Mouse (Mus musculus) heart, embryonic 10.5 days (tissue): ENCODE measurements around the gene 2310022B05Rik. TPM values are rescaled to one million over a fixed set of nuclear protein-coding genes. Genes with fewer than 3 reads are reported as not detected.

Experiments
- DNase-seq: peaks from one replicate; pipeline ENCODE4 v3.0.0-alpha.2; 2017; ENCODE audit warnings: low spot score
- H3K27ac ChIP-seq: fragments of 300-500 bp; sonication (generic); 2 replicates; pipeline ENCODE4 v1.5.1; 2016; ENCODE audit warnings: mild to moderate bottlenecking
- H3K27me3 ChIP-seq: fragments of 300-500 bp; sonication (generic); 2 replicates; pipeline ENCODE4 v1.6.1; 2016; ENCODE audit warnings: mild to moderate bottlenecking; ENCODE audit not compliant: poor library complexity, insufficient read depth, severe bottlenecking
- H3K36me3 ChIP-seq: fragments of 300-500 bp; sonication (generic); 2 replicates; pipeline ENCODE4 v1.6.1; 2016; ENCODE audit warnings: mild to moderate bottlenecking, moderate library complexity
- H3K4me1 ChIP-seq: fragments of 300-500 bp; sonication (generic); 2 replicates; pipeline ENCODE4 v1.6.1; 2016; ENCODE audit warnings: mild to moderate bottlenecking
- H3K4me3 ChIP-seq: fragments of 300-500 bp; sonication (generic); 2 replicates; pipeline ENCODE4 v1.5.1; 2016; ENCODE audit warnings: mild to moderate bottlenecking, moderate library complexity
- H3K9me3 ChIP-seq: fragments of 300-500 bp; sonication (generic); 2 replicates; pipeline ENCODE4 v1.6.1; 2016; ENCODE audit warnings: mild to moderate bottlenecking, moderate library complexity
- WGBS: fragments of 180-500 bp; shearing (Covaris S2); methylation state at CpG from one replicate; pipeline ENCODE4 v1.1.7; 2016; 5-methylcytosine and 5-hydroxymethylcytosine counted together
- polyA plus RNA-seq: library from polyadenylated mRNA; unstranded; fragments of >200 nt; fragmentation: Nextera tagmentation; extraction: Ambion mirVana; gene quantifications from 2 replicates; pipeline ENCODE4 v1.2.1, GENCODE M21; 2016

2310022B05Rik gene
- polyA plus RNA-seq, 1 experiment from 2014 or later, result 32.6 TPM

- Histone ChIP-seq H3K27ac (no peak overlapping the region), H3K27me3 (peaks cover 15% of the 10 kb centered on the region), H3K4me1 (0 out of 2 replicates have a peak, but pooled peaks cover 8% of the 10 kb centered on the region), H3K9me3 (no peaks in the 10 kb centered on the region), H3K36me3 (no peaks in the 10 kb centered on the region), H3K4me3 (no peak overlapping the region)
- 62% methylated on average over 9 of the region's 9 CpGs for WGBS
- DNase-seq, result no peak
Measured at GRCm38 (mm10) chr8:124618252-124618651, 44.9 kb downstream of the 2310022B05Rik start.

GRCm38 (mm10) chr8:124617266-124617869, 45.8 kb downstream of the 2310022B05Rik start:
- Histone ChIP-seq H3K9me3 (no peaks in the 10 kb centered on the region), H3K4me3 (peak overlapping the region; percentile 58), H3K27ac (peak overlapping the region; percentile 66; the same call in 1 of the 2 replicates), H3K4me1 (0 out of 2 replicates have a peak, but pooled peaks cover 8% of the 10 kb centered on the region), H3K27me3 (peaks cover 15% of the 10 kb centered on the region), H3K36me3 (no peaks in the 10 kb centered on the region)
- peak; percentile 87 for DNase-seq
- WGBS, result 13% methylated on average over 17 of the region's 17 CpGs

GRCm38 (mm10) chr8:124614325-124614724, 48.8 kb downstream of the 2310022B05Rik start:
- no peaks in the 10 kb centered on the region for H3K36me3 ChIP-seq
- H3K4me3 ChIP-seq, result no peak overlapping the region
- no peak overlapping the region for H3K27ac ChIP-seq
- no peaks in the 10 kb centered on the region for H3K9me3 ChIP-seq
- WGBS, result 75% methylated on average over 5 of the region's 6 CpGs
- DNase-seq, result no peak
- H3K27me3 ChIP-seq, result peaks cover 15% of the 10 kb centered on the region
- 0 out of 2 replicates have a peak, but pooled peaks cover 8% of the 10 kb centered on the region for H3K4me1 ChIP-seq

- H3K27me3 ChIP-seq, result peaks cover 17% of the 10 kb centered on the region; the same call in 1 of the 2 replicates
- DNase-seq, result no peak
- no peaks in the 10 kb centered on the region for H3K9me3 ChIP-seq
- no peak overlapping the region for H3K27ac ChIP-seq
- no peaks in the 10 kb centered on the region for H3K36me3 ChIP-seq
- H3K4me3 ChIP-seq, result no peak overlapping the region
- no peaks in the 10 kb centered on the region for H3K4me1 ChIP-seq
- 74% methylated on average over 9 of the region's 9 CpGs for WGBS
Measured at GRCm38 (mm10) chr8:124608972-124609353, 54.2 kb downstream of the 2310022B05Rik start.

GRCm38 (mm10) chr8:124608239-124608971, 54.8 kb downstream of the 2310022B05Rik start:
- no peak for DNase-seq
- Histone ChIP-seq H3K4me3 (no peak overlapping the region), H3K36me3 (no peaks in the 10 kb centered on the region), H3K27ac (no peak overlapping the region), H3K4me1 (no peaks in the 10 kb centered on the region), H3K27me3 (peaks cover 17% of the 10 kb centered on the region; the same call in 1 of the 2 replicates), H3K9me3 (no peaks in the 10 kb centered on the region)
- WGBS, result 73% methylated on average over 13 of the region's 13 CpGs

- no peaks in the 10 kb centered on the region for H3K4me1 ChIP-seq
- H3K4me3 ChIP-seq, result no peak overlapping the region
- DNase-seq, result no peak
- H3K27ac ChIP-seq, result no peak overlapping the region
- WGBS, result 66% methylated on average over 5 of the region's 5 CpGs
- no peaks in the 10 kb centered on the region for H3K9me3 ChIP-seq
- no peaks in the 10 kb centered on the region for H3K36me3 ChIP-seq
- H3K27me3 ChIP-seq, result peaks cover 16% of the 10 kb centered on the region; the same call in 1 of the 2 replicates
Measured at GRCm38 (mm10) chr8:124604066-124604465, 59.1 kb downstream of the 2310022B05Rik start.

- H3K27ac ChIP-seq, result no peak overlapping the region
- peaks cover 13% of the 10 kb centered on the region for H3K4me1 ChIP-seq
- 76% methylated on average over 4 of the region's 4 CpGs for WGBS
- H3K36me3 ChIP-seq, result no peaks in the 10 kb centered on the region
- no peaks in the 10 kb centered on the region for H3K9me3 ChIP-seq
- no peak for DNase-seq
- H3K4me3 ChIP-seq, result no peak overlapping the region
- H3K27me3 ChIP-seq, result no peaks in the 10 kb centered on the region
Measured at GRCm38 (mm10) chr8:124589393-124589792, 73.8 kb downstream of the 2310022B05Rik start.

GRCm38 (mm10) chr8:124586556-124586955, 76.6 kb downstream of the 2310022B05Rik start:
- Histone ChIP-seq H3K36me3 (no peaks in the 10 kb centered on the region), H3K4me3 (no peak overlapping the region), H3K9me3 (no peaks in the 10 kb centered on the region), H3K27ac (no peak overlapping the region), H3K27me3 (no peaks in the 10 kb centered on the region), H3K4me1 (peaks cover 13% of the 10 kb centered on the region)
- WGBS, result 84% methylated on average over 2 of the region's 2 CpGs
- DNase-seq, result no peak

Other genes with a start within 250 kb of the 2310022B05Rik start
- 1.5 and 1.6 TPM in 2 replicates for gene Pgbd5, start 223.7 kb downstream of the 2310022B05Rik start, polyA plus RNA-seq
- gene Cog2, start 142.6 kb downstream of the 2310022B05Rik start, polyA plus RNA-seq, result 28.4 and 30.4 TPM in 2 replicates
- gene Agt, start 93.7 kb downstream of the 2310022B05Rik start, polyA plus RNA-seq, result 0.26 and 0.84 TPM in 2 replicates
- gene Capn9, start 87.3 kb downstream of the 2310022B05Rik start, polyA plus RNA-seq, result not detected in 2 replicates
- gene Ttc13, start 58.6 kb upstream of the 2310022B05Rik start, polyA plus RNA-seq, result 43.7 and 44.6 TPM in 2 replicates
- gene Arv1, start 58.8 kb upstream of the 2310022B05Rik start, polyA plus RNA-seq, result 21.3 and 26.7 TPM in 2 replicates
- 2.5 and 8.2 TPM in 2 replicates for gene Fam89a, start 88.5 kb upstream of the 2310022B05Rik start, polyA plus RNA-seq
- 0.05 and 0.10 TPM in 2 replicates for gene Trim67, start 129.7 kb upstream of the 2310022B05Rik start, polyA plus RNA-seq
- gene Gnpat, start 199.7 kb upstream of the 2310022B05Rik start, polyA plus RNA-seq, result 132 and 134 TPM in 2 replicates
- 66.0 and 67.5 TPM in 2 replicates for gene 2810004N23Rik, start 199.8 kb upstream of the 2310022B05Rik start, polyA plus RNA-seq
- 7.8 and 8.0 TPM in 2 replicates for gene Exoc8, start 234.3 kb upstream of the 2310022B05Rik start, polyA plus RNA-seq
- gene Sprtn, start 234.5 kb upstream of the 2310022B05Rik start, polyA plus RNA-seq, result 9.5 and 9.7 TPM in 2 replicates